Mouse (Mus musculus): Measurements from ENCODE around the gene Ssbp3.

- TF ChIP-seq TAL1 (IDR thresholded peaks at IDR 0.05; ENCODE audit: low read length), result no peak
- TF ChIP-seq GATA1 (IDR thresholded peaks at IDR 0.05; ENCODE audit: low read length), result no peak
Observed at GRCm38 (mm10) chr4:107018521-107018920, 108.0 kb downstream of the Ssbp3 start.

Data from erythroblast, embryonic 14.5 days (primary cell).